Mouse (Mus musculus) olfactory bulb, adult 2 months (tissue): ENCODE measurements around the gene Zfp990. TPM values are rescaled to one million over a fixed set of nuclear protein-coding genes. Genes with fewer than 3 reads are reported as not detected.
"Not testable (repeated sequence)": the region's sequence is repeated elsewhere in the genome, so short reads cannot be mapped to it uniquely, and the experiment has no call there.

Experiments used
- H3K27ac ChIP-seq: fragments of 200-500 bp; 2 replicates; pipeline ENCODE4 v1.5.1; 2012; ENCODE audit warnings: low read depth, low read length; ENCODE audit not compliant: insufficient read depth
- H3K4me1 ChIP-seq: fragments of 200-500 bp; 2 replicates; pipeline ENCODE4 v1.6.1; 2012; ENCODE audit warnings: low read length; ENCODE audit not compliant: control insufficient read depth, insufficient read depth
- H3K4me3 ChIP-seq: fragments of 200-500 bp; 2 replicates; pipeline ENCODE4 v1.5.1; 2012; ENCODE audit warnings: mild to moderate bottlenecking, low read depth, low read length, moderate library complexity; ENCODE audit not compliant: insufficient read depth
- CTCF ChIP-seq: fragments of 200-500 bp; IDR thresholded peaks from 2 replicates; pipeline ENCODE4 v1.5.1; 2012; ENCODE audit warnings: low read depth, mild to moderate bottlenecking, low read length, moderate library complexity; ENCODE audit not compliant: insufficient read depth
- POLR2A ChIP-seq: fragments of 200-500 bp; IDR thresholded peaks from 2 replicates; pipeline ENCODE4 v1.6.1; 2012; ENCODE audit warnings: mild to moderate bottlenecking, low read depth, low read length, moderate library complexity; ENCODE audit not compliant: insufficient read depth
- WGBS: fragments of 180-500 bp; shearing (Covaris S2); methylation state at CpG from one replicate; pipeline ENCODE4 v1.1.7; 2018; 5-methylcytosine and 5-hydroxymethylcytosine counted together
- polyA plus RNA-seq: library from polyadenylated mRNA; stranded (reverse); fragments of >200 nt; gene quantifications from 2 replicates; pipeline ENCODE4 v1.2.4, GENCODE M21; 2012; ENCODE audit warnings: low replicate concordance; ENCODE audit not compliant: missing spikeins, insufficient read depth, insufficient read length

Gene Zfp990
- polyA plus RNA-seq, 1 experiment: not detected

GRCm38 (mm10) chr4:145556680-145557079, 46.1 kb downstream of the Zfp990 start:
- no peaks in the 10 kb centered on the region for H3K4me1 ChIP-seq
- 51% methylated on average over 1 of the region's 1 CpGs for WGBS
- no peak overlapping the region for H3K27ac ChIP-seq
- no peak overlapping the region for H3K4me3 ChIP-seq
- TF ChIP-seq POLR2A (no peak), CTCF (no peak)

GRCm38 (mm10) chr4:145559505-145560099, 49.0 kb downstream of the Zfp990 start:
- Histone ChIP-seq H3K27ac (no peak overlapping the region), H3K4me3 (no peak overlapping the region), H3K4me1 (no peaks in the 10 kb centered on the region)
- 39% methylated on average over 3 of the region's 3 CpGs for WGBS
- TF ChIP-seq POLR2A (no peak), CTCF (no peak)

GRCm38 (mm10) chr4:145564111-145564821, 53.7 kb downstream of the Zfp990 start:
- no peak overlapping the region for H3K4me3 ChIP-seq
- no peak overlapping the region for H3K27ac ChIP-seq
- no peak for TF ChIP-seq POLR2A
- no peak for TF ChIP-seq CTCF
- 70% methylated on average over 3 of the region's 3 CpGs for WGBS
- H3K4me1 ChIP-seq: no peaks in the 10 kb centered on the region

GRCm38 (mm10) chr4:145570461-145570860, 59.9 kb downstream of the Zfp990 start:
- not testable (repeated sequence) for H3K4me1 ChIP-seq, H3K27ac ChIP-seq, H3K4me3 ChIP-seq
- WGBS: 84% methylated on average over 10 of the region's 10 CpGs

- H3K27ac ChIP-seq, H3K4me1 ChIP-seq, H3K4me3 ChIP-seq: not testable (repeated sequence)
- 90% methylated on average over 8 of the region's 8 CpGs for WGBS
These were observed 66.1 kb downstream of the Zfp990 start for GRCm38 (mm10) chr4:145576623-145577022.

GRCm38 (mm10) chr4:145580333-145580732, 69.8 kb downstream of the Zfp990 start:
- not testable (repeated sequence) for H3K27ac ChIP-seq, H3K4me3 ChIP-seq, H3K4me1 ChIP-seq
- 95% methylated on average over 1 of the region's 1 CpGs for WGBS

- not testable (repeated sequence) for H3K4me1 ChIP-seq, H3K4me3 ChIP-seq, H3K27ac ChIP-seq
- 29% methylated on average over 11 of the region's 11 CpGs for WGBS
These were observed 74.5 kb downstream of the Zfp990 start, which contains the start of gene Gm13212 for GRCm38 (mm10) chr4:145585078-145585477. Gene Gm13212, plus strand, starts transcription at chr4:145585166.

- H3K4me3 ChIP-seq, H3K4me1 ChIP-seq, H3K27ac ChIP-seq: not testable (repeated sequence)
- 75% methylated on average over 2 of the region's 2 CpGs for WGBS
These were observed 75.5 kb downstream of the Zfp990 start for GRCm38 (mm10) chr4:145586046-145586445.

Other genes with a start within 250 kb of the Zfp990 start
- not detected in 2 replicates for gene Tnfrsf8, start 195.6 kb upstream of the Zfp990 start, polyA plus RNA-seq
- not detected in 2 replicates for gene Gm13212, start 74.4 kb downstream of the Zfp990 start, polyA plus RNA-seq
- gene Zfp980, start 159.9 kb downstream of the Zfp990 start, polyA plus RNA-seq: not detected in 2 replicates